In the genomic region with DNA sequence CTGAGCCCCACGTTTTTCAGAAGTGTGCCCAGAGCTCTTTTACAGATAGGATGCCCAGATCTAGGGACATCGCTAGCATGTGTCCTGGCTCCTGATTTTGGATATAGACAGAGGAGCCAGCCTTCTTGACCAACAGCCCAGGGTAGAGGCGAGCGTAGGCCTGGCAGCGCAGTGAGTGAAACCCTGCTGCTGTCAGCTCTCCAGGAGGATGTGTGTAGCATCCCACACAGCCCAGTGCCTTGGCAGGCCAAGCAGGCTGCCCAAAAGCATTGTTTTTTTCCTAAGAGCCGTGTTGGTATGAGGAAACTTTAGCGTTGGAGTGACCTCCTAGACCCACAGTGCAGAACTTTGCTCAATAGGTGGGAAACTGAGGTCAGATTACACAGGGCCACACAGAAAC, we compare ENCODE assay signal across 31 mouse cellular contexts.
"Had no signal": no experiment of that assay in that cellular context is flagged by ENCODE, and none has a peak within 500 bp of the region (broad histone marks: within the 10 kb centered on the region; RNA-seq: fewer than 3 reads in every experiment).

No protein-coding gene starts in this region.

- H3K27me3 ChIP-seq: limb, embryonic 12.5 days; limb, embryonic 13.5 days; limb, embryonic 15.5 days; liver, embryonic 12.5 days; liver, embryonic 13.5 days; liver, embryonic 15.5 days; lung, embryonic 15.5 days; midbrain, embryonic 12.5 days; midbrain, embryonic 13.5 days; midbrain, embryonic 15.5 days; neural tube, embryonic 12.5 days; neural tube, embryonic 13.5 days had no signal

- H3K27ac ChIP-seq: limb, embryonic 10.5 days; limb, embryonic 12.5 days; limb, embryonic 13.5 days; limb, embryonic 15.5 days; liver, embryonic 12.5 days; liver, embryonic 13.5 days; liver, embryonic 14.5 days; liver, embryonic 15.5 days; lung, embryonic 15.5 days; macrophage; midbrain, embryonic 12.5 days; midbrain, embryonic 13.5 days; midbrain, embryonic 15.5 days; neural tube, embryonic 12.5 days; neural tube, embryonic 13.5 days had no signal

- H3K36me3 ChIP-seq: limb, embryonic 10.5 days; limb, embryonic 12.5 days; limb, embryonic 13.5 days; limb, embryonic 15.5 days; liver, embryonic 12.5 days; liver, embryonic 13.5 days; liver, embryonic 15.5 days; lung, embryonic 15.5 days; midbrain, embryonic 12.5 days; midbrain, embryonic 13.5 days; midbrain, embryonic 15.5 days; neural tube, embryonic 12.5 days; neural tube, embryonic 13.5 days had no signal

- ATAC-seq: liver, embryonic 12.5 days; liver, postnatal 0 days; lung, postnatal 0 days; midbrain, embryonic 13.5 days; midbrain, embryonic 15.5 days; midbrain, embryonic 16.5 days had no signal

- H3K4me1 ChIP-seq: limb, embryonic 10.5 days; limb, embryonic 12.5 days; limb, embryonic 13.5 days; limb, embryonic 15.5 days; liver, embryonic 12.5 days; liver, embryonic 13.5 days; liver, embryonic 15.5 days; lung, embryonic 15.5 days; megakaryocyte, embryonic 14.5 days; neural tube, embryonic 12.5 days had no signal

- H3K4me2 ChIP-seq: limb, embryonic 12.5 days; limb, embryonic 13.5 days; limb, embryonic 15.5 days; liver, embryonic 11.5 days; liver, embryonic 12.5 days; liver, embryonic 13.5 days; liver, embryonic 15.5 days; lung, embryonic 14.5 days; lung, embryonic 15.5 days; midbrain, embryonic 12.5 days; midbrain, embryonic 13.5 days; midbrain, embryonic 15.5 days; neural tube, embryonic 12.5 days; neural tube, embryonic 13.5 days had no signal

- H3K9me3 ChIP-seq: limb, embryonic 10.5 days; limb, embryonic 12.5 days; limb, embryonic 13.5 days; limb, embryonic 15.5 days; liver, embryonic 12.5 days; liver, embryonic 13.5 days; liver, embryonic 15.5 days; lung, embryonic 15.5 days; midbrain, embryonic 12.5 days; midbrain, embryonic 13.5 days; midbrain, embryonic 15.5 days; neural tube, embryonic 12.5 days; neural tube, embryonic 13.5 days had no signal

- DNase-seq: left cerebral cortex, postnatal 4 days; liver; liver, embryonic 13.5 days; liver, postnatal 0 days; lung, adult 18-20 months; lung, adult 2 months; lung, embryonic 14.5 days; lung, postnatal 10 days; lung, postnatal 14 days; lung, postnatal 36 days; lung, postnatal 4 days; midbrain, embryonic 14.5 days had no signal

- H3K9ac ChIP-seq: limb, embryonic 12.5 days; limb, embryonic 13.5 days; limb, embryonic 15.5 days; liver, embryonic 12.5 days; liver, embryonic 13.5 days; liver, embryonic 14.5 days; liver, embryonic 15.5 days; liver, postnatal 0 days; lung, embryonic 14.5 days; lung, embryonic 15.5 days; midbrain, embryonic 12.5 days; midbrain, embryonic 13.5 days; midbrain, embryonic 15.5 days; neural tube, embryonic 12.5 days; neural tube, embryonic 13.5 days had no signal

- H3K4me3 ChIP-seq: limb, embryonic 10.5 days; limb, embryonic 12.5 days; limb, embryonic 13.5 days; limb, embryonic 15.5 days; liver, embryonic 12.5 days; liver, embryonic 13.5 days; liver, embryonic 15.5 days; lung, embryonic 15.5 days; megakaryocyte, embryonic 14.5 days; midbrain, embryonic 12.5 days; midbrain, embryonic 13.5 days; midbrain, embryonic 15.5 days; myocyte; neural tube, embryonic 12.5 days; neural tube, embryonic 13.5 days had no signal
